Mouse (Mus musculus): Measurements from ENCODE around the gene Frmd4b.

DNA sequence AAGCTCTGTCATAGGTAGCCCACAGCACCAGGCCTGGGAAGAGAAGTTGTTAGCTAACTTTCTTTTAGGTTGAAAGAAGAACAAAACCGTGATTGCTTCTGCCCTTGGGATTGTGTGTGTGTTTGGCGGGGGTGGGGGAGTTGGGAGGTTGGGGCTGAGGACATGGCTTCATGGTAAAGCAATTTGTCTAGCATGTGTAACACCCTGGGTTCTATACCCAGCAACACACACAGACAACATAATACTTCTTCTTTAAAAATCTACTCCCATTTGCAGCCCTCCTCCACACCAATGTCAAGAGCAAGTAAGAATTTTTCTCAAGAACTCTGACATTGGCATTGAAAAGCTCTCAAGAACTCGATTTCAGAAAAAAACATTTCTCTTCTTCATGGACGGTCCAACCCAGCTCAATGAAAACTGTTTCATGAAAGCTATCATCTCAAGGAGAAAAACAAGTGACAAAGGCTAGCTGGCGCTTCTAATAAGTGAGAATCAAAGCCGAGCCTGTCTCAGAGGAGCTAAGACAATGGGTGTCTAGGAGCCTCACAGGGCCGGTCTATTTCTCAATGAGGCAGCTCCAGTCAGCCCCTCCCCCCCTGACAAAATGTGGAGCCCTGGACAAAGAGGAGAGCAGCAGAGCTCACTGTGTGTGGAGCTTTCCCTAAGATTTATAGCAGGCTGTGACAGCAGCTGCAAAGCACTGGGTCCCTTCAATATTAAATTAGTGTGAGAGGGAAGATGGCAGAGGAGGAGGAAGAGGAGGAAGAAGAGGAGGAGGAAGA, 40.6 kb downstream of the Frmd4b start:
- no peak for TF ChIP-seq CTCF (IDR thresholded peaks at IDR 0.05; ENCODE audit: low read depth, low read length)
- TF ChIP-seq POLR2AphosphoS5 (IDR thresholded peaks at IDR 0.05; ENCODE audit: insufficient replicate concordance, low read depth, low read length): no peak
